Mouse (Mus musculus): ENCODE measurements around the gene Tiprl.

DNA sequence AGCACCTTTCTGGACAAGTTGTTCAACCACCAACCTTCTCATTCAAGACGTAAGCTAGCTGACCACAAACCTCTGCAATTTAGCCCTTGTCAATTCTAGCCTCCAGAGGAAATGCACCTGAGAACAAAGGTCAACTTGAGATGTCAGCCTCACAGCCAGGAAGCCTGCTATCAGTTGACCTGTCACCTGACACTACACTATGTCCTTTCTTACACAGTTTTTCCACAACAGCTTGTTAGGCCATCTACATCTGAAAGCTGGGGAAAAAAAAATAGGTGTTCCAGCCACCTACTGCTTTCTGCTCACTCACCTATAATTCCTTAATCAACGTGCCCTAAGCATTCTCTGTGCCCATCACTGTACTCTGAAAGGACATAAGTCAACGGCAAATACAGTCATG is 52.6 kb downstream of the Tiprl start:
- no peak for TF ChIP-seq POLR2A (IDR thresholded peaks at IDR 0.05; ENCODE audit: insufficient read depth, low read depth, low read length)
- no peak for TF ChIP-seq CTCF (IDR thresholded peaks at IDR 0.05; ENCODE audit: insufficient read depth, low read depth, low read length)
